16 mouse cellular contexts compared by ENCODE assay signal in genomic region chr2:12424374-12424773, GRCm38 (mm10).
"Had no signal": no experiment of that assay in that cellular context is flagged by ENCODE, and none has a peak within 500 bp of the region (broad histone marks: within the 10 kb centered on the region; RNA-seq: fewer than 3 reads in every experiment).

No protein-coding gene starts in this region.

- ATAC-seq: lung, postnatal 0 days; midbrain, embryonic 13.5 days had no signal

- H3K27ac ChIP-seq: kidney, embryonic 15.5 days; limb, embryonic 10.5 days; liver, embryonic 15.5 days; midbrain, embryonic 13.5 days; neural tube, embryonic 15.5 days; stomach, embryonic 15.5 days had no signal

- DNase-seq: kidney, adult 2 months; kidney, postnatal 14 days; layer of hippocampus, postnatal 36 days; lung, adult 2 months; lung, postnatal 36 days; right cerebral cortex, postnatal 4 days; spleen, adult 18-20 months; thymus, adult 2 months; thymus, postnatal 25 days had no signal

- H3K4me3 ChIP-seq: kidney, embryonic 15.5 days; limb, embryonic 10.5 days; liver, embryonic 15.5 days; midbrain, embryonic 13.5 days; neural tube, embryonic 15.5 days; stomach, embryonic 15.5 days had no signal
